Mouse (Mus musculus): ENCODE results near the gene Adam15.

Gene Adam15

GRCm38 (mm10) chr3:89348911-89349868 is 606 bp downstream of the Adam15 start:
- DNase-seq: peak; percentile 83 to 86

- DNase-seq: no peak
These were observed 1.9 kb downstream of the Adam15 start for GRCm38 (mm10) chr3:89347916-89348315.

GRCm38 (mm10) chr3:89346815-89347540 is 2.8 kb downstream of the Adam15 start:
- no peak for DNase-seq

GRCm38 (mm10) chr3:89343279-89343678 is 6.5 kb downstream of the Adam15 start:
- DNase-seq: no peak

- no peak for DNase-seq
These were observed 8.0 kb downstream of the Adam15 start for GRCm38 (mm10) chr3:89341794-89342193.

GRCm38 (mm10) chr3:89340465-89340864 is 9.3 kb downstream of the Adam15 start:
- DNase-seq: peak; percentile 64 to 78

GRCm38 (mm10) chr3:89339416-89339815 is 10.4 kb downstream of the Adam15 start:
- DNase-seq: peak; percentile 59 to 72

GRCm38 (mm10) chr3:89337721-89338578 is 11.8 kb downstream of the Adam15 start, which contains the start of gene Efna4:
Efna4 (minus strand) TSS chr3:89338028.
- peak; percentile 49 to 60 for DNase-seq

GRCm38 (mm10) chr3:89337062-89337720 is 12.6 kb downstream of the Adam15 start:
- no peak for DNase-seq

- DNase-seq: no peak
These were observed 13.3 kb downstream of the Adam15 start for GRCm38 (mm10) chr3:89336529-89336928.

GRCm38 (mm10) chr3:89333053-89333452 is 16.7 kb downstream of the Adam15 start:
- no peak for DNase-seq

GRCm38 (mm10) chr3:89332476-89332875 is 17.3 kb downstream of the Adam15 start:
- no peak for DNase-seq

GRCm38 (mm10) chr3:89332013-89332412 is 17.8 kb downstream of the Adam15 start:
- DNase-seq: no peak

- DNase-seq: no peak
These were observed 18.2 kb downstream of the Adam15 start for GRCm38 (mm10) chr3:89331561-89331960.

- peak; percentile 34 to 65 for DNase-seq
These were observed 18.8 kb downstream of the Adam15 start for GRCm38 (mm10) chr3:89330948-89331347.

- DNase-seq: no peak
These were observed 19.4 kb downstream of the Adam15 start for GRCm38 (mm10) chr3:89330346-89330745.

- DNase-seq: no peak
These were observed 21.2 kb downstream of the Adam15 start for GRCm38 (mm10) chr3:89328623-89329022.

- no peak for DNase-seq
These were observed 22.4 kb downstream of the Adam15 start for GRCm38 (mm10) chr3:89327371-89327870.

- DNase-seq: no peak
These were observed 23.9 kb downstream of the Adam15 start for GRCm38 (mm10) chr3:89325882-89326281.

- DNase-seq: peak; percentile 74 to 76
These were observed 27.2 kb downstream of the Adam15 start, which contains the start of gene Efna3 for GRCm38 (mm10) chr3:89322514-89323165. Efna3 (minus strand) TSS chr3:89322965.

GRCm38 (mm10) chr3:89322131-89322500 is 27.7 kb downstream of the Adam15 start:
- DNase-seq: no peak
